Mouse (Mus musculus): Measurements from ENCODE around the gene Tprgl.

Tprgl gene

GRCm38 (mm10) chr4:154109850-154110243 lies 50.6 kb downstream of the Tprgl start:
- no peak for DNase-seq

GRCm38 (mm10) chr4:154109216-154109849 lies 51.1 kb downstream of the Tprgl start:
- no peak for DNase-seq
